Mouse (Mus musculus): ENCODE measurements around the gene Pak3.

- TF ChIP-seq CTCF (IDR thresholded peaks at IDR 0.05; ENCODE audit: control insufficient read depth, insufficient read depth, insufficient replicate concordance, low read depth, low read length) (no peak), POLR2A (IDR thresholded peaks at IDR 0.05; ENCODE audit: control insufficient read depth, low read depth, low read length) (no peak)
Observed at GRCm38 (mm10) chrX:143518917-143519316, 526 bp downstream of the Pak3 start.

All from testis, adult 2 months (tissue).